Mouse (Mus musculus) layer of hippocampus, postnatal 25 days (tissue): ENCODE measurements around the gene Heatr4. TPM values are rescaled to one million over a fixed set of nuclear protein-coding genes. Genes with fewer than 3 reads are reported as not detected.
"Not testable (repeated sequence)": the region's sequence is repeated elsewhere in the genome, so short reads cannot be mapped to it uniquely, and the experiment has no call there.

Experiments
- DNase-seq, 2 experiments: peaks; one replicate each; pipeline ENCODE4 v3.0.0; 2022; ENCODE audit warnings: mixed read lengths in 2 of 2, low spot score in 1 of 2; ENCODE audit errors: extremely low spot score in 1 of 2
- total RNA-seq, 2 experiments: library from RNA; stranded (reverse); gene quantifications; 2 replicates each; pipeline ENCODE4 v1.2.3; 2021

Heatr4 gene
- total RNA-seq = not detected

- no peak for DNase-seq
Observed at GRCm38 (mm10) chr12:83984752-83985151, at the start of gene Heatr4. Gene Heatr4, minus strand, starts transcription at chr12:83984852.

- no peak for DNase-seq
Observed at GRCm38 (mm10) chr12:84034108-84034507, 49.5 kb upstream of the Heatr4 start.

- not testable (repeated sequence) for DNase-seq
Observed at GRCm38 (mm10) chr12:84033302-84033701, 48.6 kb upstream of the Heatr4 start.

GRCm38 (mm10) chr12:84032854-84033253 is 48.2 kb upstream of the Heatr4 start:
- DNase-seq = no peak

- DNase-seq = peak; percentile 51 to 79
Observed at GRCm38 (mm10) chr12:84030659-84031332, 46.1 kb upstream of the Heatr4 start.

- not testable (repeated sequence) for DNase-seq
Observed at GRCm38 (mm10) chr12:84029043-84029442, 44.4 kb upstream of the Heatr4 start.

- DNase-seq = not testable (repeated sequence)
Observed at GRCm38 (mm10) chr12:84028328-84028727, 43.7 kb upstream of the Heatr4 start.

- no peak for DNase-seq
Observed at GRCm38 (mm10) chr12:84025888-84026287, 41.2 kb upstream of the Heatr4 start.

- no peak for DNase-seq
Observed at GRCm38 (mm10) chr12:84023052-84023745, 38.5 kb upstream of the Heatr4 start.

- not testable (repeated sequence) for DNase-seq
Observed at GRCm38 (mm10) chr12:84022266-84022665, 37.6 kb upstream of the Heatr4 start.

- not testable (repeated sequence) for DNase-seq
Observed at GRCm38 (mm10) chr12:84020528-84020927, 35.9 kb upstream of the Heatr4 start.

GRCm38 (mm10) chr12:84013701-84014100 is 29.0 kb upstream of the Heatr4 start:
- no peak for DNase-seq

GRCm38 (mm10) chr12:84013130-84013529 is 28.5 kb upstream of the Heatr4 start:
- DNase-seq = no peak

GRCm38 (mm10) chr12:84011251-84012040 is 26.8 kb upstream of the Heatr4 start:
- DNase-seq = peak in 1 of 2 experiments; percentile 55

GRCm38 (mm10) chr12:84010201-84010600 is 25.5 kb upstream of the Heatr4 start:
- no peak for DNase-seq

GRCm38 (mm10) chr12:84009171-84009965 is 24.7 kb upstream of the Heatr4 start, which contains the start of gene Acot1:
Gene Acot1, plus strand, starts transcription at chr12:84009490.
- peak in 1 of 2 experiments; percentile 42 for DNase-seq

- no peak for DNase-seq
Observed at GRCm38 (mm10) chr12:84008729-84009128, 24.1 kb upstream of the Heatr4 start.

- no peak for DNase-seq
Observed at GRCm38 (mm10) chr12:84008251-84008650, 23.6 kb upstream of the Heatr4 start.

- DNase-seq = no peak
Observed at GRCm38 (mm10) chr12:84003866-84004265, 19.2 kb upstream of the Heatr4 start.

GRCm38 (mm10) chr12:84000418-84000817 is 15.8 kb upstream of the Heatr4 start:
- no peak for DNase-seq
